Comparison of ENCODE assay signal across 11 mouse cellular contexts in genomic region chr5:139892995-139893345, GRCm38 (mm10). TPM values are rescaled to one million over a fixed set of nuclear protein-coding genes. Genes with fewer than 3 reads are reported as not detected.
DNase-seq lines count a peak whose midpoint lies in the region; ATAC-seq and TF ChIP-seq lines count a peak whose summit lies in the region.
"Had no signal": no experiment of that assay in that cellular context is flagged by ENCODE, and none has a peak within 500 bp of the region (broad histone marks: within the 10 kb centered on the region; RNA-seq: fewer than 3 reads in every experiment).

No protein-coding gene starts in this region.

- peak; percentile 15 for DNase-seq in adrenal gland, postnatal 10 days
- DNase-seq in adrenal gland, postnatal 4 days (ENCODE audit: low spot score in 2 of 2): no peak
- DNase-seq in midbrain, embryonic 10.5 days (ENCODE audit: low spot score): no peak
- no peak for DNase-seq in midbrain, postnatal 0 days (ENCODE audit: low spot score)
- DNase-seq in hindbrain, postnatal 0 days (ENCODE audit: low spot score): peak; percentile 32
- DNase-seq in left cerebral cortex, postnatal 10 days (ENCODE audit: extremely low spot score in 1 of 2, low spot score in 2 of 2): no peak
- DNase-seq: thymus, adult 2 months had no signal

- TF ChIP-seq CTCF in midbrain, postnatal 0 days (IDR thresholded peaks at IDR 0.05): no peak
- TF ChIP-seq CTCF in hindbrain, postnatal 0 days (IDR thresholded peaks at IDR 0.05; ENCODE audit: low read depth): peak; percentile 25

- H3K36me3 ChIP-seq in midbrain, embryonic 10.5 days: no peaks in the 10 kb centered on the region
- no peaks in the 10 kb centered on the region for H3K36me3 ChIP-seq in midbrain, postnatal 0 days (ENCODE audit: insufficient read depth, low read length)
- H3K36me3 ChIP-seq in hindbrain, postnatal 0 days (ENCODE audit: insufficient read depth, low read length): no peaks in the 10 kb centered on the region
- no peaks in the 10 kb centered on the region for H3K36me3 ChIP-seq in neural tube, embryonic 15.5 days

- H3K4me2 ChIP-seq in midbrain, postnatal 0 days (ENCODE audit: low read depth, low read length, poor library complexity, severe bottlenecking): no peak overlapping the region
- no peak overlapping the region for H3K4me2 ChIP-seq in hindbrain, postnatal 0 days (ENCODE audit: low read depth, low read length)
- no peak overlapping the region for H3K4me2 ChIP-seq in neural tube, embryonic 15.5 days

- H3K9ac ChIP-seq in midbrain, postnatal 0 days (replicated peaks; ENCODE audit: low read length, poor library complexity, severe bottlenecking): no peak overlapping the region
- no peak overlapping the region for H3K9ac ChIP-seq in hindbrain, postnatal 0 days (replicated peaks; ENCODE audit: low read length)
- no peak overlapping the region for H3K9ac ChIP-seq in neural tube, embryonic 15.5 days (replicated peaks)

- intact Hi-C loops in left cerebral cortex, postnatal 10 days (cut with DNase I): no loop called here

- no peaks in the 10 kb centered on the region for H3K9me3 ChIP-seq in midbrain, embryonic 10.5 days (replicated peaks)
- no peaks in the 10 kb centered on the region for H3K9me3 ChIP-seq in midbrain, postnatal 0 days (ENCODE audit: low read length)
- no peaks in the 10 kb centered on the region for H3K9me3 ChIP-seq in hindbrain, postnatal 0 days (ENCODE audit: low read length)
- H3K9me3 ChIP-seq in neural tube, embryonic 15.5 days (replicated peaks): no peaks in the 10 kb centered on the region

- peaks cover 44% of the 10 kb centered on the region for H3K4me1 ChIP-seq in midbrain, embryonic 10.5 days
- H3K4me1 ChIP-seq in midbrain, postnatal 0 days (ENCODE audit: insufficient read depth, low read length): peaks cover 3% of the 10 kb centered on the region; the same call in 1 of the 2 replicates
- H3K4me1 ChIP-seq in hindbrain, postnatal 0 days (ENCODE audit: insufficient read depth, low read length): peaks cover 6% of the 10 kb centered on the region; the same call in 1 of the 2 replicates
- peaks cover 28% of the 10 kb centered on the region for H3K4me1 ChIP-seq in neural tube, embryonic 15.5 days

- H3K4me3 ChIP-seq in midbrain, embryonic 10.5 days: no peak overlapping the region
- no peak overlapping the region for H3K4me3 ChIP-seq in midbrain, postnatal 0 days (ENCODE audit: low read depth, low read length)
- H3K4me3 ChIP-seq in hindbrain, postnatal 0 days (ENCODE audit: low read length): no peak overlapping the region
- no peak overlapping the region for H3K4me3 ChIP-seq in neural tube, embryonic 15.5 days (replicated peaks)

- ATAC-seq in midbrain, postnatal 0 days (ENCODE audit: low FRiP score): no peak
- ATAC-seq in hindbrain, postnatal 0 days: 0 out of 2 replicates have a peak, but pooled peaks have one; percentile 50
- ATAC-seq in neural tube, embryonic 15.5 days (ENCODE audit: low FRiP score): no peak
- no peak for ATAC-seq in megakaryocyte progenitor cell, adult 5-6 weeks (replicated peaks; ENCODE audit: poor library complexity)

- no peaks in the 10 kb centered on the region; the same call in 1 of the 2 replicates for H3K27me3 ChIP-seq in midbrain, embryonic 10.5 days (ENCODE audit: low read depth, poor library complexity, severe bottlenecking)
- H3K27me3 ChIP-seq in midbrain, postnatal 0 days (ENCODE audit: insufficient read depth, low read length): no peaks in the 10 kb centered on the region
- H3K27me3 ChIP-seq in hindbrain, postnatal 0 days (ENCODE audit: insufficient read depth, low read length): no peaks in the 10 kb centered on the region
- H3K27me3 ChIP-seq in neural tube, embryonic 15.5 days (replicated peaks): no peaks in the 10 kb centered on the region; the same call in 1 of the 2 replicates

- H3K27ac ChIP-seq in midbrain, embryonic 10.5 days (replicated peaks): peak overlapping the region; percentile 78
- no peak overlapping the region for H3K27ac ChIP-seq in midbrain, postnatal 0 days (ENCODE audit: low read depth, low read length)
- H3K27ac ChIP-seq in hindbrain, postnatal 0 days: no peak overlapping the region
- H3K27ac ChIP-seq in neural tube, embryonic 15.5 days (replicated peaks): peak overlapping the region; percentile 1; the same call in 1 of the 2 replicates

- 45% methylated on average over 7 of the region's 7 CpGs for WGBS in midbrain, embryonic 10.5 days
- 23% methylated on average over 7 of the region's 7 CpGs for WGBS in midbrain, postnatal 0 days
- WGBS in hindbrain, postnatal 0 days: 24% methylated on average over 7 of the region's 7 CpGs
- 22% methylated on average over 7 of the region's 7 CpGs for WGBS in neural tube, embryonic 15.5 days

RNA-seq across cellular contexts. Expression of gene Elfn1, which starts 14.8 kb away (rescaled TPM):
- total RNA-seq in adrenal gland, postnatal 10 days (2021): 1 to 10 TPM; 1.1 to 2.2 TPM
- 10 to 100 TPM; 14.1 to 16.8 TPM for total RNA-seq in adrenal gland, postnatal 4 days (2021)
- polyA plus RNA-seq in midbrain, embryonic 10.5 days (2016; fragmentation: Nextera tagmentation; extraction: Ambion mirVana): 0.14 and 0.48 TPM in 2 replicates
- 21.5 and 57.5 TPM in 2 replicates for total RNA-seq in midbrain, postnatal 0 days (2014; rRNA removed)
- 3.1 and 3.7 TPM in 2 replicates for polyA plus RNA-seq in midbrain, postnatal 0 days (2015; fragmentation: Nextera tagmentation; extraction: Ambion mirVana)
- 26.0 and 45.1 TPM in 2 replicates for total RNA-seq in hindbrain, postnatal 0 days (2014; rRNA removed)
- 2.3 and 3.3 TPM in 2 replicates for polyA plus RNA-seq in hindbrain, postnatal 0 days (2015; fragmentation: Nextera tagmentation; extraction: Ambion mirVana)
- 5.7 TPM in 2 replicates for polyA plus RNA-seq in neural tube, embryonic 15.5 days (2015; fragmentation: Nextera tagmentation; extraction: Ambion mirVana)
- total RNA-seq in left cerebral cortex, postnatal 10 days (2021): 10 to 100 TPM; 40.4 to 48.8 TPM
- total RNA-seq in megakaryocyte progenitor cell, adult 5-6 weeks (2015): 0.02 TPM in 1 of 2 replicates, not detected in the other
- not detected in 2 replicates for total RNA-seq in megakaryocyte progenitor cell, adult 5-6 weeks (2017)
- total RNA-seq: hematopoietic stem cell, adult 5-6 weeks; MEL had no signal

Comparison
In these comparisons a context has a peak if more than half of its experiments do, and no peak if none do; other contexts are left out.
1. DNase-seq: peak in adrenal gland, postnatal 10 days (single experiment) and hindbrain, postnatal 0 days (single experiment); none in adrenal gland, postnatal 4 days (0 of 2), midbrain, embryonic 10.5 days (single experiment), midbrain, postnatal 0 days (single experiment) and left cerebral cortex, postnatal 10 days (0 of 2).
2. H3K27ac ChIP-seq: peak in midbrain, embryonic 10.5 days (single experiment) and neural tube, embryonic 15.5 days (single experiment); none in midbrain, postnatal 0 days (single experiment) and hindbrain, postnatal 0 days (single experiment).